Mouse (Mus musculus) kidney, postnatal 0 days (tissue): Measurements from ENCODE around the gene B4galnt1. TPM values are rescaled to one million over a fixed set of nuclear protein-coding genes. Genes with fewer than 3 reads are reported as not detected.

Source experiments
- ATAC-seq: fragments of 200-750 bp; cut with Nextera tagmentation; replicated peaks from 2 replicates; pipeline ENCODE4 v1.8.0; 2017; ENCODE audit warnings: low read depth, moderate number of reproducible peaks, moderate TSS enrichment, moderate library complexity; ENCODE audit not compliant: low FRiP score
- DNase-seq: peaks from one replicate; pipeline ENCODE4 v3.0.0-alpha.2; 2016; ENCODE audit warnings: low spot score
- H3K27ac ChIP-seq: fragments of 300-500 bp; sonication (generic); 2 replicates; pipeline ENCODE4 v1.5.1; 2014; ENCODE audit warnings: mild to moderate bottlenecking
- H3K27me3 ChIP-seq: fragments of 300-500 bp; sonication (generic); 2 replicates; pipeline ENCODE4 v1.6.1; 2014; ENCODE audit warnings: low read length, mixed read lengths; ENCODE audit not compliant: insufficient read depth
- H3K36me3 ChIP-seq: fragments of 300-500 bp; sonication (generic); 2 replicates; pipeline ENCODE4 v1.6.1; 2014; ENCODE audit warnings: low read length, mixed read lengths; ENCODE audit not compliant: insufficient read depth
- H3K4me1 ChIP-seq: fragments of 300-500 bp; sonication (generic); replicated peaks from 2 replicates; pipeline ENCODE4 v1.6.1; 2014; ENCODE audit warnings: antibody characterized with exemption, low read length, mixed read lengths; ENCODE audit not compliant: insufficient read depth
- H3K4me2 ChIP-seq: fragments of 300-500 bp; sonication (generic); 2 replicates; pipeline ENCODE4 v1.6.1; 2014; ENCODE audit warnings: mild to moderate bottlenecking, low read length, moderate library complexity, mixed read lengths
- H3K4me3 ChIP-seq: fragments of 300-500 bp; sonication (generic); replicated peaks from 2 replicates; pipeline ENCODE4 v1.5.1; 2014; ENCODE audit warnings: low read depth, low read length
- H3K9ac ChIP-seq: fragments of 300-500 bp; sonication (generic); 2 replicates; pipeline ENCODE4 v1.6.1; 2014; ENCODE audit warnings: low read depth, low read length
- H3K9me3 ChIP-seq: fragments of 300-500 bp; sonication (generic); replicated peaks from 2 replicates; pipeline ENCODE4 v1.6.1; 2016; ENCODE audit warnings: low read length, inconsistent platforms, mixed read lengths
- CTCF ChIP-seq: IDR thresholded peaks from 2 replicates; pipeline ENCODE4 v1.5.1; 2016; ENCODE audit warnings: antibody characterized with exemption, low read depth, mild to moderate bottlenecking, moderate library complexity
- WGBS: fragments of 180-500 bp; shearing (Covaris S2); extraction: QIAGEN DNeasy Blood & Tissue Kit; methylation state at CpG from one replicate; pipeline ENCODE4 v1.1.7; 2014; 5-methylcytosine and 5-hydroxymethylcytosine counted together
- polyA plus RNA-seq: library from polyadenylated mRNA; unstranded; fragments of >200 nt; fragmentation: Nextera tagmentation; extraction: Ambion mirVana; gene quantifications from 2 replicates; pipeline ENCODE4 v1.2.1, GENCODE M21; 2015

The B4galnt1 gene
- polyA plus RNA-seq, 1 experiment from 2014 or later: 16.4 TPM

DNA sequence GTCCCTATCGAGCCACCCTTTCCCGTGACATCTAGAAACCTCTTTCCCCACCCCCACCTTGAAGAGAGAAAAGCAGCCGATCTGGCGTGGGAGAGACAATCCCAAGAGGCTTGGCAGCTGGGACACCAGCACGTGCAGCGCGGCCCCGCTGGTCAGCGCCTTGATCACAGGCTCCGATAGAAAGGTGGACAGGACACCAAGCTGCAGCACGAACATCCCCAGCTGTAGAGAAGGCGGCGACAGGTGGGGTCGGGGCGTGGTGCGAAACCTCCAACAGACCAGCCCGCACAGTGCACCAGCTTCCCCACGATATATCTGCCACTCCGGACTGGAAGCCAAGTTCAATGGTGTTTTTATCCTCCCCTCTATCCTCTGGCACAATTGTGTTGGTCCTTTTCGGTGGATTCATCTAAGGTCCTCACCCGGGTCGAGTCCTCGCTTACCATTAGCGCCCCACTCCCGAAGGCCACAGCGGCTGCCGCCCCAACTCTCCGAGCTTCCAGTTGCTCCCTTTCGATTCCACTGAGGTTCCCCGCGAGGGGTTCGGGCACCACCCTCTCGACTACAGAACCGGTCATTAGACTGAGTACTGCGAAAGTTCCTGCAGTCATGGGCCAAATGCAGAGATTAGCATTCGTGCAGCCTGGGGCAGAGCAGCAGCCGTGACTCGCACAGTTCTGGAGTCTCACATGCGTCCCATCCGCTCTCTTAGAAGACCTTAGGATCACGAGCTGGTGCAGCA, 13.4 kb downstream of the B4galnt1 start:
- no peak for DNase-seq
- H3K27me3 ChIP-seq: peaks cover 11% of the 10 kb centered on the region
- no peak overlapping the region for H3K9ac ChIP-seq
- H3K9me3 ChIP-seq: no peaks in the 10 kb centered on the region
- H3K4me2 ChIP-seq: peak overlapping the region; percentile 54
- no peaks in the 10 kb centered on the region for H3K36me3 ChIP-seq
- 4% methylated on average over 41 of the region's 41 CpGs for WGBS
- H3K4me1 ChIP-seq: peaks cover 23% of the 10 kb centered on the region; the same call in 1 of the 2 replicates
- H3K27ac ChIP-seq: no peak overlapping the region
- no peak for TF ChIP-seq CTCF
- ATAC-seq: no peak
- peak overlapping the region; percentile 22 for H3K4me3 ChIP-seq

DNA sequence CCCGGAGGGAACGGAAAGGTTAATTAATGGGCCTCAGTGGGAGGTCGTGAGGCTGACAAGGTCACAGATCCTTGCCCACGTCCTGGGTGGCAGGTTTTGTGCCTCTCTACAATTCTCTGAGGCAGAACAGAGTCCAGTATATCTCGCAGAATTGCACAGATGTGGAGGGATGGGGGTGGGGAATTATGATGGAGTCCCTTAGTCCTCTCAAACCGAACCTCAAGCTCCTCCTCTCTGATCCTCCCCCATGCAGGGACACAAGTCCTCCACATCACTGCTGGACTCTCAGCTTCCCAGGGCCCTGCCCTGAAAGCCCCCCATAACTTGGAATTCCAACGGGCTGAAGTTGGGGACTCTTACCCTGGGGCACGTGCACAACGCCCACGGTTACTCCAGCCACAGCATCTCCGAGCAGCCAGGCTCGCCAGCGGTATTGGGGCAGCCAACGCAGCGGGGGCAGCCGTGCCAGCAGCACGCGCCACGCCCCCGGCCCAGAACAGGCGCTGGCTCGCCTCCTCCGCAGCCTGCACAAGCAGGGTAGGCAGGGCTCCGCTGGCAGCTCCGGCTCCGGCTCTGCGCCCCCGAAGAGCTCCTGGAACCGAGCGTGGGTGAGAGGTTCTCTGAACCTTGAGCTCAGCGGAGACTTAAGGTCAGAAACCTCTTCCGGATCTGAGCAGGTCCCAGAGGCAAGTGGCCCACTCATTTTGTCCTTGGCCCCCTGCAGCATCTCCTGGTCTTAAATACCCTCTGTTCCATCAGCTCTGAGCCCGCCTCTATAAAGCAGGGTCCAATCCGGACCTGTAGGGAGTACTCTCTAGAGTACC, 15.1 kb downstream of the B4galnt1 start, which contains the start of gene Slc26a10:
TSS of gene Slc26a10 (minus strand) at position 775 of the 824 bp plus-strand sequence.
- Histone ChIP-seq H3K4me1 (peaks cover 23% of the 10 kb centered on the region; the same call in 1 of the 2 replicates), H3K4me2 (peak within 1 kb of the TSS; percentile 46), H3K36me3 (no peaks in the 10 kb centered on the region), H3K27ac (no peak within 1 kb of the TSS), H3K27me3 (peaks cover 11% of the 10 kb centered on the region), H3K9ac (peak within 1 kb of the TSS; percentile 14; the same call in 1 of the 2 replicates), H3K4me3 (peak within 1 kb of the TSS; percentile 18), H3K9me3 (no peaks in the 10 kb centered on the region)
- no peak for ATAC-seq
- no peak for DNase-seq
- no peak for TF ChIP-seq CTCF
- 2% methylated on average over 34 of the region's 34 CpGs for WGBS

DNA sequence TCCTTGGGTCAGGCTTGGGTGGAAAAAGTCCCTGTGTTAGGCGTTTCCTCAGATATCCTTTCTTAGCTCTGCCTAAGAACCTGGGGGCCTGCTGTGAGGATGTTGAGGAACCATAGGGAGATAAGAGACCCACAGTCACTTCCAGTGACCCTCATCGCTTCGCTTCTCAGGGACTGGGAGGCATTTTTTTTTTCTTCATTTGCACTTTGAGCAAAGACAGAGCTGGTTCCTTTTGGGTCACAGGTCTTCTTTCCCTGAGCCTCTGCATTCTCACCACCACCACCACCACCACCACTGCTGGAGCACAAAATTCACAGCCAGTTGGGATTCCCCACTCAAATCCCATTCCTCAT, 15.6 kb downstream of the B4galnt1 start:
- Histone ChIP-seq H3K27me3 (peaks cover 11% of the 10 kb centered on the region), H3K9ac (peak overlapping the region; percentile 14; the same call in 1 of the 2 replicates), H3K36me3 (no peaks in the 10 kb centered on the region), H3K4me2 (peak overlapping the region; percentile 46), H3K4me3 (no peak overlapping the region), H3K9me3 (no peaks in the 10 kb centered on the region), H3K27ac (no peak overlapping the region), H3K4me1 (peaks cover 23% of the 10 kb centered on the region; the same call in 1 of the 2 replicates)
- ATAC-seq: no peak
- no peak for DNase-seq
- no peak for TF ChIP-seq CTCF
- WGBS: 42% methylated on average over 3 of the region's 3 CpGs

DNA sequence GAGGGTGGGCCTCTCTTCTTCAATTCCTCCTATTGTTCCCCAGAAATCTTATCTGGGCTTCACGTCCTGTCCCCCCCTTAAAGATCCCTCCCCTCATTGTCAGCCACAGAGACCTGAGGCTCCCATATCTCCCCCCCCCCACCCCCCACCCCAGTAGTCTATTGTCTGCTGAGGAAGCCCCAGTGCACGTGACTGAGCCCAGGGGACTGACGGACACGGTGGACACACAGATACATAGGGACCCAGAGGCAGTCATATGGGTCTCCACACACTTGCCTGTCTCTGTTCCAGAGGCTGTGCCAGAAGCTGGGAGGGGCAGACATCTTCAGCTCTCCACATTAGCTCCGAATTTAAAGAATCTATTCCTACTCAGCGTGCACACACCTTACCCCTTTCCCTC, 16.5 kb downstream of the B4galnt1 start:
- no peak for TF ChIP-seq CTCF
- Histone ChIP-seq H3K4me2 (no peak overlapping the region), H3K27me3 (peaks cover 11% of the 10 kb centered on the region), H3K9ac (no peak overlapping the region), H3K27ac (no peak overlapping the region), H3K9me3 (no peaks in the 10 kb centered on the region), H3K4me1 (peaks cover 23% of the 10 kb centered on the region; the same call in 1 of the 2 replicates), H3K4me3 (no peak overlapping the region), H3K36me3 (no peaks in the 10 kb centered on the region)
- 75% methylated on average over 6 of the region's 6 CpGs for WGBS
- DNase-seq (no peak), ATAC-seq (no peak)

DNA sequence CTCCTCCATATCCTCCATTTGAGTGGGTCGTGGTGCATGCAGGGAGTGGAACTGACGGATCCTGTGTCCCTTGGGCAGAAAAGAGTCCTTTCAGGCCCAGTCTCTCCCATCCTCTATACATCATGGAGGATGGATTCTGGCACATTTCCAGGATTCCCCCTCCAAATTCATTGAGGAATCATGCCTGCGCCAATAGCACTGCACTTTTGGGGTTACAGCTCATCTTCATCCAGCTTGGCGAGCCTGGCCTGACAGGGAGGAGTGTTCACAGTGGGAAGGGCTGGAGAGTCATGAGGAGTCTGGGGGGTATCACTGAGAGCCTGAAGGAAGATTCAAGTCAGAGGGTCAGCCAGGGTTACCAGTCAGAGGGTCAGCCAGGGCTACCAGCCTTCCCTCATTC, 17.6 kb downstream of the B4galnt1 start:
- H3K9ac ChIP-seq: no peak overlapping the region
- H3K27ac ChIP-seq: no peak overlapping the region
- WGBS: 87% methylated on average over 4 of the region's 4 CpGs
- no peak overlapping the region for H3K4me2 ChIP-seq
- DNase-seq (no peak), ATAC-seq (no peak)
- no peaks in the 10 kb centered on the region for H3K9me3 ChIP-seq
- H3K4me1 ChIP-seq: peaks cover 20% of the 10 kb centered on the region; the same call in 1 of the 2 replicates
- peaks cover 7% of the 10 kb centered on the region; the same call in 1 of the 2 replicates for H3K27me3 ChIP-seq
- H3K36me3 ChIP-seq: no peaks in the 10 kb centered on the region
- H3K4me3 ChIP-seq: no peak overlapping the region
- TF ChIP-seq CTCF: no peak

DNA sequence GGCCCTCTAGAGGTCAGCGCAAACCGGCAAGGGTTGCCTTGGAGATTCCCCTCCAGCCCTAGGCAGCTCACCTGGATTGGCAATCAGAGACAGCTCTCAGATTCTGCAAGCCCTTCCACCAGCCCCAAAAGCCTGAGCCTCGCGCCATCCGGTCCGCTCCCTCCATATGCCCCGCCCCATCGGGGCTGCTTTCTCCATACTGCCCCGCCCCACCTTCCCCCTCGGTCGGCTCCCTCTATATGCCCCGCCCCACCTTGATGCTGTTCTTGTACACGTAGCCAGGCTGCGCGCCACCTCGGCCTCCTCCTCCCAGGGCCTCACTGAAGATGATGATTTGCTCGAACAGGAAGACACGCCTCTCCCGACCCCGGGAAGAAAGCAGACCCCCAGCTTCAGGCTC, 18.7 kb downstream of the B4galnt1 start:
- no peaks in the 10 kb centered on the region for H3K36me3 ChIP-seq
- DNase-seq (no peak), ATAC-seq (no peak)
- H3K4me1 ChIP-seq: peaks cover 11% of the 10 kb centered on the region; the same call in 1 of the 2 replicates
- 22% methylated on average over 20 of the region's 20 CpGs for WGBS
- H3K9me3 ChIP-seq: no peaks in the 10 kb centered on the region
- no peak overlapping the region for H3K9ac ChIP-seq
- TF ChIP-seq CTCF: no peak
- no peak overlapping the region for H3K4me3 ChIP-seq
- H3K27ac ChIP-seq: no peak overlapping the region
- peak overlapping the region; percentile 12; the same call in 1 of the 2 replicates for H3K4me2 ChIP-seq
- peaks cover 7% of the 10 kb centered on the region; the same call in 1 of the 2 replicates for H3K27me3 ChIP-seq
